Mouse (Mus musculus): ENCODE data around the gene Mt4. TPM values are rescaled to one million over a fixed set of nuclear protein-coding genes. Genes with fewer than 3 reads are reported as not detected.
"Not testable (repeated sequence)": the region's sequence is repeated elsewhere in the genome, so short reads cannot be mapped to it uniquely, and the experiment has no call there.

Gene Mt4
- polyA plus RNA-seq, 1 experiment from 2014 or later: not detected

GRCm38 (mm10) chr8:94127711-94128110, 9.3 kb upstream of the Mt4 start:
- Histone ChIP-seq H3K9ac (ENCODE audit: low read depth, low read length) (no peak overlapping the region), H3K9me3 (ENCODE audit: control insufficient read depth, low read length) (no peaks in the 10 kb centered on the region), H3K4me2 (replicated peaks; ENCODE audit: low read depth, low read length) (no peak overlapping the region), H3K27me3 (ENCODE audit: control insufficient read depth, insufficient read depth, low read length) (no peaks in the 10 kb centered on the region), H3K4me1 (replicated peaks; ENCODE audit: control insufficient read depth, insufficient read depth, low read length) (no peaks in the 10 kb centered on the region), H3K4me3 (ENCODE audit: low read depth, low read length) (no peak overlapping the region), H3K27ac (ENCODE audit: low read depth, low read length) (no peak overlapping the region), H3K36me3 (ENCODE audit: control insufficient read depth, insufficient read depth, low read length) (no peaks in the 10 kb centered on the region)
- ATAC-seq (ENCODE audit: low FRiP score): no peak
- 92% methylated on average over 6 of the region's 6 CpGs for WGBS
- no peak for DNase-seq (ENCODE audit: low spot score)

GRCm38 (mm10) chr8:94129133-94129789, 7.7 kb upstream of the Mt4 start:
- no peak overlapping the region for H3K4me2 ChIP-seq (replicated peaks; ENCODE audit: low read depth, low read length)
- 71% methylated on average over 6 of the region's 6 CpGs for WGBS
- no peak overlapping the region for H3K27ac ChIP-seq (ENCODE audit: low read depth, low read length)
- H3K36me3 ChIP-seq (ENCODE audit: control insufficient read depth, insufficient read depth, low read length): no peaks in the 10 kb centered on the region
- H3K4me1 ChIP-seq (replicated peaks; ENCODE audit: control insufficient read depth, insufficient read depth, low read length): no peaks in the 10 kb centered on the region
- no peaks in the 10 kb centered on the region for H3K9me3 ChIP-seq (ENCODE audit: control insufficient read depth, low read length)
- DNase-seq (ENCODE audit: low spot score): no peak
- no peaks in the 10 kb centered on the region for H3K27me3 ChIP-seq (ENCODE audit: control insufficient read depth, insufficient read depth, low read length)
- H3K9ac ChIP-seq (ENCODE audit: low read depth, low read length): no peak overlapping the region
- H3K4me3 ChIP-seq (ENCODE audit: low read depth, low read length): no peak overlapping the region
- ATAC-seq (ENCODE audit: low FRiP score): no peak

GRCm38 (mm10) chr8:94130126-94130525, 6.9 kb upstream of the Mt4 start:
- no peak overlapping the region for H3K27ac ChIP-seq (ENCODE audit: low read depth, low read length)
- no peak overlapping the region for H3K9ac ChIP-seq (ENCODE audit: low read depth, low read length)
- H3K4me3 ChIP-seq (ENCODE audit: low read depth, low read length): no peak overlapping the region
- DNase-seq (ENCODE audit: low spot score) (no peak), ATAC-seq (ENCODE audit: low FRiP score) (no peak)
- no peaks in the 10 kb centered on the region for H3K27me3 ChIP-seq (ENCODE audit: control insufficient read depth, insufficient read depth, low read length)
- H3K36me3 ChIP-seq (ENCODE audit: control insufficient read depth, insufficient read depth, low read length): no peaks in the 10 kb centered on the region
- no peaks in the 10 kb centered on the region for H3K4me1 ChIP-seq (replicated peaks; ENCODE audit: control insufficient read depth, insufficient read depth, low read length)
- H3K9me3 ChIP-seq (ENCODE audit: control insufficient read depth, low read length): no peaks in the 10 kb centered on the region
- H3K4me2 ChIP-seq (replicated peaks; ENCODE audit: low read depth, low read length): no peak overlapping the region
- 87% methylated on average over 4 of the region's 4 CpGs for whole genome bisulfite sequencing

- Histone ChIP-seq H3K4me2 (replicated peaks; ENCODE audit: low read depth, low read length) (no peak overlapping the region), H3K4me3 (ENCODE audit: low read depth, low read length) (no peak overlapping the region), H3K9ac (ENCODE audit: low read depth, low read length) (no peak overlapping the region), H3K4me1 (replicated peaks; ENCODE audit: control insufficient read depth, insufficient read depth, low read length) (no peaks in the 10 kb centered on the region), H3K27me3 (ENCODE audit: control insufficient read depth, insufficient read depth, low read length) (no peaks in the 10 kb centered on the region), H3K36me3 (ENCODE audit: control insufficient read depth, insufficient read depth, low read length) (no peaks in the 10 kb centered on the region), H3K27ac (ENCODE audit: low read depth, low read length) (no peak overlapping the region), H3K9me3 (ENCODE audit: control insufficient read depth, low read length) (no peaks in the 10 kb centered on the region)
- DNase-seq (ENCODE audit: low spot score) (no peak), ATAC-seq (ENCODE audit: low FRiP score) (no peak)
- 82% methylated on average over 5 of the region's 5 CpGs for WGBS
These were observed 4.9 kb upstream of the Mt4 start for GRCm38 (mm10) chr8:94132096-94132495.

- ATAC-seq (ENCODE audit: low FRiP score); H3K4me1 ChIP-seq (replicated peaks; ENCODE audit: control insufficient read depth, insufficient read depth, low read length); H3K4me3 ChIP-seq (ENCODE audit: low read depth, low read length); H3K9ac ChIP-seq (ENCODE audit: low read depth, low read length); H3K27me3 ChIP-seq (ENCODE audit: control insufficient read depth, insufficient read depth, low read length); H3K9me3 ChIP-seq (ENCODE audit: control insufficient read depth, low read length); DNase-seq (ENCODE audit: low spot score); H3K4me2 ChIP-seq (replicated peaks; ENCODE audit: low read depth, low read length); H3K27ac ChIP-seq (ENCODE audit: low read depth, low read length); H3K36me3 ChIP-seq (ENCODE audit: control insufficient read depth, insufficient read depth, low read length): not testable (repeated sequence)
- 67% methylated on average over 3 of the region's 3 CpGs for WGBS
These were observed 2.4 kb upstream of the Mt4 start for GRCm38 (mm10) chr8:94134601-94135000.

GRCm38 (mm10) chr8:94135556-94135955, 1.4 kb upstream of the Mt4 start:
- no peaks in the 10 kb centered on the region for H3K9me3 ChIP-seq (ENCODE audit: control insufficient read depth, low read length)
- no peak for ATAC-seq (ENCODE audit: low FRiP score)
- DNase-seq (ENCODE audit: low spot score): no peak
- H3K4me3 ChIP-seq (ENCODE audit: low read depth, low read length): no peak overlapping the region
- WGBS: 89% methylated on average over 6 of the region's 6 CpGs
- no peak overlapping the region for H3K27ac ChIP-seq (ENCODE audit: low read depth, low read length)
- H3K4me2 ChIP-seq (replicated peaks; ENCODE audit: low read depth, low read length): no peak overlapping the region
- no peaks in the 10 kb centered on the region for H3K4me1 ChIP-seq (replicated peaks; ENCODE audit: control insufficient read depth, insufficient read depth, low read length)
- no peaks in the 10 kb centered on the region for H3K36me3 ChIP-seq (ENCODE audit: control insufficient read depth, insufficient read depth, low read length)
- no peak overlapping the region for H3K9ac ChIP-seq (ENCODE audit: low read depth, low read length)
- no peaks in the 10 kb centered on the region for H3K27me3 ChIP-seq (ENCODE audit: control insufficient read depth, insufficient read depth, low read length)

GRCm38 (mm10) chr8:94136192-94136591, 805 bp upstream of the Mt4 start:
- no peak overlapping the region for H3K27ac ChIP-seq (ENCODE audit: low read depth, low read length)
- no peaks in the 10 kb centered on the region for H3K9me3 ChIP-seq (ENCODE audit: control insufficient read depth, low read length)
- no peaks in the 10 kb centered on the region for H3K4me1 ChIP-seq (replicated peaks; ENCODE audit: control insufficient read depth, insufficient read depth, low read length)
- no peak for ATAC-seq (ENCODE audit: low FRiP score)
- no peak overlapping the region for H3K4me3 ChIP-seq (ENCODE audit: low read depth, low read length)
- H3K36me3 ChIP-seq (ENCODE audit: control insufficient read depth, insufficient read depth, low read length): no peaks in the 10 kb centered on the region
- H3K4me2 ChIP-seq (replicated peaks; ENCODE audit: low read depth, low read length): no peak overlapping the region
- WGBS: 79% methylated on average over 7 of the region's 7 CpGs
- no peak for DNase-seq (ENCODE audit: low spot score)
- H3K27me3 ChIP-seq (ENCODE audit: control insufficient read depth, insufficient read depth, low read length): no peaks in the 10 kb centered on the region
- no peak overlapping the region for H3K9ac ChIP-seq (ENCODE audit: low read depth, low read length)

GRCm38 (mm10) chr8:94140266-94140795, 3.3 kb downstream of the Mt4 start:
- Histone ChIP-seq H3K4me3 (ENCODE audit: low read depth, low read length) (no peak overlapping the region), H3K36me3 (ENCODE audit: control insufficient read depth, insufficient read depth, low read length) (no peaks in the 10 kb centered on the region), H3K4me1 (replicated peaks; ENCODE audit: control insufficient read depth, insufficient read depth, low read length) (no peaks in the 10 kb centered on the region), H3K9ac (ENCODE audit: low read depth, low read length) (no peak overlapping the region), H3K4me2 (replicated peaks; ENCODE audit: low read depth, low read length) (no peak overlapping the region), H3K27ac (ENCODE audit: low read depth, low read length) (no peak overlapping the region), H3K9me3 (ENCODE audit: control insufficient read depth, low read length) (no peaks in the 10 kb centered on the region), H3K27me3 (ENCODE audit: control insufficient read depth, insufficient read depth, low read length) (no peaks in the 10 kb centered on the region)
- 81% methylated on average over 4 of the region's 4 CpGs for WGBS
- DNase-seq (ENCODE audit: low spot score) (no peak), ATAC-seq (ENCODE audit: low FRiP score) (no peak)

- Histone ChIP-seq H3K36me3 (ENCODE audit: control insufficient read depth, insufficient read depth, low read length) (no peaks in the 10 kb centered on the region), H3K9me3 (ENCODE audit: control insufficient read depth, low read length) (no peaks in the 10 kb centered on the region), H3K27me3 (ENCODE audit: control insufficient read depth, insufficient read depth, low read length) (0 out of 2 replicates have a peak, but pooled peaks cover 2% of the 10 kb centered on the region), H3K27ac (ENCODE audit: low read depth, low read length) (no peak overlapping the region), H3K4me2 (replicated peaks; ENCODE audit: low read depth, low read length) (no peak overlapping the region), H3K9ac (ENCODE audit: low read depth, low read length) (no peak overlapping the region), H3K4me1 (replicated peaks; ENCODE audit: control insufficient read depth, insufficient read depth, low read length) (peaks cover 2% of the 10 kb centered on the region; the same call in 1 of the 2 replicates), H3K4me3 (ENCODE audit: low read depth, low read length) (no peak overlapping the region)
- ATAC-seq (ENCODE audit: low FRiP score) (no peak), DNase-seq (ENCODE audit: low spot score) (no peak)
- WGBS: 53% methylated on average over 5 of the region's 5 CpGs
These were observed 11.2 kb downstream of the Mt4 start for GRCm38 (mm10) chr8:94148236-94148635.
